Mouse (Mus musculus) C2C12 (cell line): ENCODE measurements around the gene AI481877.

Experiments used
- CEBPB ChIP-seq: IDR thresholded peaks from one replicate; pipeline ENCODE4 v1.6.1; 2011; ENCODE audit warnings: low read depth, mild to moderate bottlenecking, control low read depth, moderate library complexity
- CTCF ChIP-seq: IDR thresholded peaks from one replicate; pipeline ENCODE4 v1.5.1; 2011; ENCODE audit not compliant: control insufficient read depth, insufficient read depth, insufficient read length
- MAX ChIP-seq: IDR thresholded peaks from one replicate; pipeline ENCODE4 v1.6.1; 2011; ENCODE audit warnings: mild to moderate bottlenecking, control low read depth
- MYOD1 ChIP-seq: IDR thresholded peaks from one replicate; pipeline ENCODE4 v1.6.1; 2011; ENCODE audit warnings: low read depth; ENCODE audit not compliant: control insufficient read depth, insufficient read length
- MYOG ChIP-seq: IDR thresholded peaks from one replicate; pipeline ENCODE4 v1.6.1; 2011; ENCODE audit not compliant: control insufficient read depth, insufficient read length; ENCODE audit errors: extremely low read depth
- USF1 ChIP-seq: IDR thresholded peaks from one replicate; pipeline ENCODE4 v1.6.1; 2011; ENCODE audit warnings: low read depth, mild to moderate bottlenecking, control low read depth, moderate library complexity

DNA sequence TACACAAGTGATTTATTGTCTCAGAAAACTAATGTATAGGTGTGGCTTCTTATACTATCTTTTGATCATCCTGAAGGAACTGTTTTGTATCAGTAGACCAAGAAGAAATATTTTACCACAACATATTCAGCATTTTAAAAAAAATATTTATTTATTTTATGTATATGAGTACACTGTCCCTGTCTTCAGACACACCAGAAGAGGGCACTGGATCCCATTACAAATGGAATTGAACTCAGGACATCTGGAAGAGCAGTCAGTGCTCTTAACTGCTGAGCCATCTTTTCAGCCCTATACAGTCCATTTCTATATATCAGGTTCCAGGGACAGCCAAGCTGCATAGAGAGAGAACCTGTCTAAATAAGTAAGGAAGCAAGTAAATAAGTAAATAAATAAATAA, 15.2 kb downstream of the AI481877 start:
- TF ChIP-seq CTCF (no peak), CEBPB (no peak), MAX (no peak), USF1 (no peak), MYOD1 (no peak), MYOG (no peak)
